Mouse (Mus musculus) testis, adult 2 months (tissue): ENCODE results near the gene Atp6v1a. TPM values are rescaled to one million over a fixed set of nuclear protein-coding genes. Genes with fewer than 3 reads are reported as not detected.
A peak's percentile ranks its signal among the peaks of the same experiment; 100 is the strongest.

ENCODE experiments used
- H3K27ac ChIP-seq: fragments of 200-500 bp; 2 replicates; pipeline ENCODE4 v1.5.1; 2012; ENCODE audit warnings: low read depth, low read length; ENCODE audit not compliant: control insufficient read depth, insufficient read depth
- H3K27me3 ChIP-seq: fragments of 200-500 bp; 2 replicates; pipeline ENCODE4 v1.6.1; 2012; ENCODE audit warnings: mild to moderate bottlenecking, low read length, moderate library complexity; ENCODE audit not compliant: control insufficient read depth, insufficient read depth
- H3K36me3 ChIP-seq: fragments of 200-500 bp; 2 replicates; pipeline ENCODE4 v1.6.1; 2012; ENCODE audit warnings: mild to moderate bottlenecking, low read length; ENCODE audit not compliant: control insufficient read depth, insufficient read depth
- H3K4me1 ChIP-seq: fragments of 200-500 bp; 2 replicates; pipeline ENCODE4 v1.6.1; 2012; ENCODE audit warnings: low read length; ENCODE audit not compliant: control insufficient read depth, insufficient read depth
- H3K4me3 ChIP-seq: fragments of 200-500 bp; 2 replicates; pipeline ENCODE4 v1.5.1; 2012; ENCODE audit warnings: low read depth, mild to moderate bottlenecking, low read length, moderate library complexity, mixed read lengths; ENCODE audit not compliant: control insufficient read depth
- CTCF ChIP-seq: fragments of 200-500 bp; IDR thresholded peaks from 2 replicates; pipeline ENCODE4 v1.5.1; 2012; ENCODE audit warnings: low read depth, mild to moderate bottlenecking, inconsistent platforms, low read length, moderate library complexity; ENCODE audit not compliant: control insufficient read depth, insufficient read depth, insufficient replicate concordance
- POLR2A ChIP-seq: fragments of 200-500 bp; IDR thresholded peaks from 2 replicates; pipeline ENCODE4 v1.6.1; 2012; ENCODE audit warnings: low read depth, mild to moderate bottlenecking, inconsistent platforms, low read length, moderate library complexity; ENCODE audit not compliant: control insufficient read depth
- polyA plus RNA-seq: library from polyadenylated mRNA; depleted of rRNA; stranded (reverse); fragments of >200 nt; gene quantifications from 2 replicates; pipeline ENCODE4 v1.2.3, GENCODE M21; 2012

The Atp6v1a gene
- polyA plus RNA-seq, 1 experiment: 38.5 TPM

- H3K27me3 ChIP-seq: no peaks in the 10 kb centered on the region
- H3K4me3 ChIP-seq: no peak overlapping the region
- no peak overlapping the region for H3K27ac ChIP-seq
- peaks cover 4% of the 10 kb centered on the region for H3K4me1 ChIP-seq
- TF ChIP-seq POLR2A (no peak), CTCF (no peak)
- H3K36me3 ChIP-seq: no peaks in the 10 kb centered on the region
Observed at GRCm38 (mm10) chr16:44175001-44175400, 35.5 kb upstream of the Atp6v1a start.

- TF ChIP-seq POLR2A (no peak), CTCF (no peak)
Observed at GRCm38 (mm10) chr16:44173966-44174530, 34.5 kb upstream of the Atp6v1a start.

GRCm38 (mm10) chr16:44173155-44173941 is 33.8 kb upstream of the Atp6v1a start, which contains the start of gene Usf3:
TSS of gene Usf3 (plus strand) at chr16:44173246.
- Histone ChIP-seq H3K36me3 (no peaks in the 10 kb centered on the region), H3K4me1 (peaks cover 4% of the 10 kb centered on the region), H3K27ac (peak within 1 kb of the TSS; percentile 70), H3K27me3 (no peaks in the 10 kb centered on the region), H3K4me3 (peak within 1 kb of the TSS; percentile 93)
- TF ChIP-seq POLR2A (no peak), CTCF (no peak)

More at GRCm38 (mm10) chr16:44173966-44174530, 34.5 kb upstream of the Atp6v1a start:
- H3K4me3 ChIP-seq: peak overlapping the region; percentile 93
- no peak overlapping the region; the same call in 1 of the 2 replicates for H3K27ac ChIP-seq
- no peaks in the 10 kb centered on the region for H3K27me3 ChIP-seq
- H3K36me3 ChIP-seq: no peaks in the 10 kb centered on the region
- peaks cover 4% of the 10 kb centered on the region for H3K4me1 ChIP-seq

DNA sequence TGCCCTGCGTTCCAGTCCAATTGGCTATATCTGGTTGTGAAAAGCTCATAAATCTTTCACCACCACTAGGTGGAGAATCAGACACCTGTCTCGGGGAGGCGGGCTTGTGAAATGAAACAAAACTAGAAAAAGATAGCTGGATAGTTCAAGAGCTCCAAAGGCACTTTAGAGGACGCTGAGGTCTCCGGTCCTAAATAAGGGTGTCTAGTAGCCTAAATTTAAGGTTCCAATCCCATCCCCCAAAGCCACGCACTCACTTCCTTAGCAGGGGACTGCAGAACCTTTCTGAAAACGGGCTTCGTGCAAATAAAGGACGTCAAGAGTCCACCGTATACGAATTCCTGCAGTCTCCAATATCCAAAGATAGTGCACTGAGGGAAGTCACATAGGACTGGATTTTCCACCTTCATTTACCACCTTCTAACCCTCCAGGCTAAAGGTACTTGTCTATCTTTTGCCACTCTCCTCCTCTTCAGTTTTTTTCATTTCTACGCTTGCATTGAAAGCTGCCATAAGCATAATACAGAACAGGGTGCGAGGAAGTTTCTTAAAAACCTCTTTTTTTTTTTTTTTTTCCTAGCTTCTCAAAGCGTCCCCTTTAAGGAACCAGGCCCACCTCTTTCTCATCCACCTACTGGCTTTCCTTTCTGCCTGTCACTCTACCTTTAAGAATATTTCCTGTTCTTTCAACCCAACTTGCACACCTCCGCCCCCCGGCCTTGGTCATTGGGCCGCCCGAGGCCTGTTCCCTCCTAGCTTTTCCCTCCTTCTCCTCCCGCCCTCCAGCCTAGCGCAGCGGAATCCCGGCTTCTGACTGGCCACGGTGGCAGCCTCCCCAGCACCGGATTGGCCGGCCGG is 33.0 kb upstream of the Atp6v1a start:
- no peaks in the 10 kb centered on the region for H3K36me3 ChIP-seq
- TF ChIP-seq POLR2A (no peak), CTCF (no peak)
- no peaks in the 10 kb centered on the region for H3K27me3 ChIP-seq
- H3K27ac ChIP-seq: peak overlapping the region; percentile 70
- peak overlapping the region; percentile 79 for H3K4me3 ChIP-seq
- peaks cover 4% of the 10 kb centered on the region for H3K4me1 ChIP-seq

DNA sequence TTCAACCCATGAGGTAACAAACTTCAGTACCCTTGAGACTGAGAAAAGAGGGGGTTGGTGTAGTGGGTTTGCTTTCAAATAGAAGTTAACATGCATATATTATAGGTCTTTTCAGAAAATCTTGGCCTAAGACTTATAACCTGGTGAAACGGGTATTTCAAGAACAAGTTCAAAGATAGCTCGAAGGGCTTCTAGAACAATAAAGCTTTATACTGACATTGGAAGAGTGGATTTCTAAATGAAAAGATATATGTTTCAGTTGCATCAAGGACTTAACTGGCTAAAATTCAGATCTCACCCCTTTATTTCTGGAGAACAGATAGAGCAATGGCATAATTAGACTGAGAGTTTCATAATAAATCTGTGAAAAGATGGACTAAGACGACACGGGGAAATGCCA is 29.5 kb upstream of the Atp6v1a start:
- Histone ChIP-seq H3K36me3 (no peaks in the 10 kb centered on the region), H3K27ac (no peak overlapping the region), H3K4me1 (peaks cover 4% of the 10 kb centered on the region), H3K27me3 (no peaks in the 10 kb centered on the region), H3K4me3 (no peak overlapping the region)
- TF ChIP-seq POLR2A (no peak), CTCF (no peak)

DNA sequence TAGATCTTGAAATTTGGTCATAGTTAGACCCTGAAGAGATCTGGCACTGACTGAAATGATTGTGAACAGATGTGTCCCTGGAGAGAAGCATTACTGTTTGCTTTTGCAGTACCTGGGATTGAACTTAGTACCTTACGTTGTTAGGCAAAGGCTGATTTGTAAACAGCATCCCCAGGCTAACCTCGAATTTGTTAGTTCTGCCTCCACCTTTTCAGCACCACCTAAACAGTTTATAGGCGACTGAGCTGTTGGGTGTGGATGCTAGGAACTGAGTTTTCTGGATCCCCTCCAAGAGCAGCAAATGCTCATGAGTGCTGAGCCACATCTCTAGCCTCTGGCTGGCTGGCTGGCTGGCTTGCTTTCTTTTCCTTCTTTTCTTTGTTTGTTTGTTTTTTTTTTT is 25.7 kb upstream of the Atp6v1a start:
- no peaks in the 10 kb centered on the region for H3K4me1 ChIP-seq
- no peak overlapping the region for H3K4me3 ChIP-seq
- no peak overlapping the region for H3K27ac ChIP-seq
- H3K27me3 ChIP-seq: no peaks in the 10 kb centered on the region
- TF ChIP-seq CTCF (no peak), POLR2A (no peak)
- no peaks in the 10 kb centered on the region for H3K36me3 ChIP-seq

DNA sequence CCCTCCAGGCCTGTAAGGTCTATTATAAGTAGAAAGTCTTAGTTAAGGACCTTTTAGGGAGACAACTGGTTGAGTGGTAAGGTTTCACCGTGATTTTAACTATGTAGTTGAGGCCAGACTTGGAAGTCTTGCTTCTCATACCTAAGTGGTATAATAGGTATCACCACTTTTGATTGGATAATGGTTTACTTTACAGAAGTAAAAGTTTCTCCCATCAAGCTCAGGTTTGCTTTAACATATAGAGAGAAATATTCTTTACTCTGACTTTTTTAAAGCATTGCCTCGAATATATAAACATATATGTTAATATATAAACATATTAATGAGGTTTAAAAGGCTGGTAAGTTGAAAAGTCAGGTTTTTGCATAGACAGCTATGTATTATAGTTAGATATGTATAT is 24.3 kb upstream of the Atp6v1a start:
- H3K4me1 ChIP-seq: no peaks in the 10 kb centered on the region
- no peak overlapping the region for H3K27ac ChIP-seq
- H3K4me3 ChIP-seq: no peak overlapping the region
- H3K27me3 ChIP-seq: no peaks in the 10 kb centered on the region
- no peak for TF ChIP-seq CTCF
- TF ChIP-seq POLR2A: no peak
- no peaks in the 10 kb centered on the region; the same call in 1 of the 2 replicates for H3K36me3 ChIP-seq
